Mouse (Mus musculus) thymus, postnatal 36 days (tissue): ENCODE measurements at regions not wholly inside any gene's neighbourhood (a gene's known extent, or its start where the extent isn't known, plus 50 kb on each side); places are given as distances from the start of the nearest gene placed in this dataset.

ENCODE experiments used
- DNase-seq, 2 experiments: peaks; one replicate each; pipeline ENCODE4 v3.0.0; 2022; ENCODE audit warnings: mixed read lengths in 2 of 2

GRCm38 (mm10) chr3:51156386-51157290, 67.6 kb upstream of the Noct start:
- no peak for DNase-seq

- no peak for DNase-seq
These were observed 67.0 kb upstream of the Noct start for GRCm38 (mm10) chr3:51157291-51157650.

- DNase-seq = no peak
These were observed 65.8 kb upstream of the Noct start for GRCm38 (mm10) chr3:51158449-51158848.

GRCm38 (mm10) chr3:51159322-51159721, 64.9 kb upstream of the Noct start:
- DNase-seq = no peak

GRCm38 (mm10) chr3:51159881-51160280, 64.4 kb upstream of the Noct start:
- DNase-seq = no peak

- DNase-seq = no peak
These were observed 63.6 kb upstream of the Noct start for GRCm38 (mm10) chr3:51160625-51161024.

GRCm38 (mm10) chr3:51169150-51169925, 54.9 kb upstream of the Noct start:
- peak in 1 of 2 experiments; percentile 10 for DNase-seq

GRCm38 (mm10) chr3:51170225-51170852, 53.9 kb upstream of the Noct start:
- DNase-seq = peak; percentile 69 to 72
